Mouse (Mus musculus) kidney, postnatal 25 days (tissue): ENCODE results near the gene Sec1.

Source experiments
- DNase-seq, 2 experiments: peaks; one replicate each; pipeline ENCODE4 v3.0.0; 2021; ENCODE audit warnings: mixed read lengths in 2 of 2

Gene Sec1

GRCm38 (mm10) chr7:45639561-45640027 lies 54.6 kb downstream of the Sec1 start, which contains the start of gene Mamstr:
Gene Mamstr, plus strand, starts transcription at chr7:45639977.
- DNase-seq = no peak

GRCm38 (mm10) chr7:45638623-45639401 lies 55.4 kb downstream of the Sec1 start:
- peak; percentile 93 to 97 for DNase-seq

GRCm38 (mm10) chr7:45637710-45638109 lies 56.5 kb downstream of the Sec1 start:
- no peak for DNase-seq

GRCm38 (mm10) chr7:45635711-45636688 lies 58.2 kb downstream of the Sec1 start:
- peak; percentile 74 to 82 for DNase-seq

GRCm38 (mm10) chr7:45634946-45635681 lies 59.1 kb downstream of the Sec1 start:
- DNase-seq = no peak

GRCm38 (mm10) chr7:45632499-45632898 lies 61.7 kb downstream of the Sec1 start:
- DNase-seq = peak; percentile 43 to 61

- DNase-seq = peak in 1 of 2 experiments; percentile 49
Measured at GRCm38 (mm10) chr7:45630064-45630907, 63.9 kb downstream of the Sec1 start.

GRCm38 (mm10) chr7:45628364-45629294 lies 65.6 kb downstream of the Sec1 start:
- DNase-seq = peak; percentile 92 to 93
